Mouse (Mus musculus) T-helper 1 cell (primary cell): ENCODE data around the gene Nae1.
"Not testable (repeated sequence)": the region's sequence is repeated elsewhere in the genome, so short reads cannot be mapped to it uniquely, and the experiment has no call there.

Experiments used
- in situ Hi-C: fragments of 300-600 bp; cut with MboI, MseI; formaldehyde crosslinking; loops from one replicate; pipeline ENCODE4 v1.15.1; 2025; ENCODE audit warnings: high pct_unique_total_duplicates

Gene Nae1

DNA sequence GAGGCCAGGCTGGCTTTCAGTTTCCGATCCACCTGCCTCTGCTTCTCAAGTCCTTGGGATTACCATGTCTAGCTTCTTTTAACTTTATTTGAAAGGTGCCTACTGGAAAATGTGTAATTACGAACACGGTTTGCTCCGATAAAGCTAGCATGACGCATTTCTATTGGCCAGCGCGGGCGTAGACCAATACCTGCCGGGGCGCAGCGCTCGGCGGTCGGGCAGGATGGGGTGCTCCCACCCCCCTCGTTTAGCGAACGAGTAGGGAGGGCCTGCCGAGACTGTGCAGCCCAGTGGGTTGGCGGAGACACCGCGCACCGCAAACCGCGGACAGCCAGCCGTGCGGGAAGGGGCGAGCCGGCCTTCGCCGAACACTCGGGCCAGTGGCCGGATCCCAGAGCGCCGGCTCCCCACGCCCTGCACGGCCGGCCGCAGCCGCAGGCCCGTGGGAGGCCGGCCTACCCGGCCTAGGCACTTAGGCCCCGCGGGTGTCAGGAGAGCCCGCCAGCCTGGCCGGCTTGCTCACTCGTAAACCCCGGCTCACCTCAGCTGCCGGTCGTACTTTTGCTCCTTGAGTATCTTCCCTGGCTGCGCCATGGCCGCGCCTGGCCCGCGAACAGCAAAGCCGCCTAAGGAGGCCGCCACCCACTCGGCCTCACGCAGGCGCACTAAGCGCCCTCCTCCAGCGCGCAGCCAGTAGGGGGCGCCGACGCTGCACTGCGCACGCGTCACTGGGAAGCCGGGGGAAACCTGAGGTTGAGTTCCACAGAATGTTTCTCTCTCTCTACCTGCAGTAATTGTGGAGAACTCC is at the start of gene Nae1, which contains the start of gene Car7:
TSS of gene Nae1 (minus strand) at position 667 of the 808 bp plus-strand sequence.
TSS of gene Car7 (plus strand) at position 719 of the 808 bp plus-strand sequence.
- in situ Hi-C loops, result no loop called here

DNA sequence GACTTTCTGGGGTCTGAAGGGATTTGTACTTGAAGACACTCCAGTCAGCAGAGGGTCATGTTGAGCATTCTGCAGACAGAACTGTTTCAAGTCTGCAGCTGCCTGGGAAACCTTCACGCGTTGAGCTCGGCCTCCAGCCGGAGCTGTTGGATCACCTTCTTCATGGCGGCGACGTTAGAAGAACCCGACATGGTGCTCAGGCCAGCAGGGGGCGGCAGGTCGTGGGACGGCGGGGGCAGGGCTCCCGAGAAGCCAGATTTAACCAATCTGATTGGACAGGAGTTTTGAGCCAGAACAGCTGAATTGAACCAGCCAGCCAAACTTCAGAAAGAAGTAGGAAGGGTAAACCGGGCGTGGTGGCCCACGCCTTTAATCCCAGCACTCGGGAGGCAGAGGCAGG is 43.2 kb upstream of the Nae1 start:
- in situ Hi-C loops, result not testable (repeated sequence)

DNA sequence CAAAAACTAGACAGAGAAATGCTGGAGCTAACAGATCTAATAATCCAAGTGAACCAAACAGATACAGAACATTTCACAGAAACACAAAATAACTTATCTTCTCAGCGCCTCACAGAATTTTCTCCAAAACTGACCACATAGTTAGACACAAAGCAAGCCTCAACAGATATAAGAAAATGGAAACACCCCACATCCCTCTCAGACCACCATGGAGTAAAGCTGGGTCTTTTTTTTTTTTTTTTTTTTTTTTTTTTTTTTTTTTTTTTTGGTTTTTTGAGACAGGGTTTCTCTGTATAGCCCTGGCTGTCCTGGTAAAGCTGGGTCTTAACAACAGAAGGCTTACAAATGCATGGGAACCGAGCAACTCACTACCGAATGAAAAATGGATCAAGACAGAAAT is 42.4 kb upstream of the Nae1 start:
- in situ Hi-C loops, result no loop called here

DNA sequence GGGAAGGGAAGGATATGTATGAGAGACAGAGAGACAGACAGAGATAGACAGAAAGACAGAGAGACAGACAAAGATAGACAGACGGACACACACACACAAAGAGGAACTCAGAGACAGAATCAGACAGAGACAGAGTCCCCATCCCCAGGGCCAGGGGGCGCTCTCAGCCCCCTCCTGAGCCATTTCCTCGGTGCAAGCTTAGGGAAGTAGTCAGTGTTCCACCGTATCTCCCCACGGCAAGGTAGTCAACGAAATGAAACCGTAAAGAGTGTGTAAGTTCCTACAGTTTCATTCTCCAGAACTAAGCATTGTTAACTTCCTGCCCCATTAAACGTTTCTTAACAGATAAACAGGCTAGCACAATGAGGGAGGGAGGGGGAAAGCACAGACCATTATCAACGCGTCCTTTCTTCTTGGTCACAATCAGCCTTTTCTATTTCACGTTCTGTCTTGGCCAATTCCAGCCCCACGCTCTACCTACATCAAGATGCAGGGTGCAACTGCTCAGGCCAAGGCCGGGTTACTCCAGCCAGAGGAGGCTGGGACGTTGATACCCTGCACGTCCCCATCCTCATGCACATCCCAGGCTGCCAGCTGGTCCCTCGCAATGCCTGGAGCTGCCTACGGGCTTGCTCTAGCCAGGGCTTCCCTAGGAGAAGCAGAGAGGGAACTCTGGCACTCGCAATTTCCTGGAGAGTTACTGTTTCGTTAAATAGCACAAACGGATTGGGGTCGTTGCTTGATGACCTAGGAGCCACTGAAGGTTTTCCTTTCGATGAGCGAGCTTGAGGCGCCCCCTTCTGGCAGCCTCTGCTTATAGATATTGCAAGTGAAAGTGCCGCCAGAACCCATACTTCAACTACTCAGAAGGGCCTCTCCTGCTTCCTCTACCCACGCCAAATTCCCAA is 36.3 kb upstream of the Nae1 start:
- in situ Hi-C loops, result no loop called here

DNA sequence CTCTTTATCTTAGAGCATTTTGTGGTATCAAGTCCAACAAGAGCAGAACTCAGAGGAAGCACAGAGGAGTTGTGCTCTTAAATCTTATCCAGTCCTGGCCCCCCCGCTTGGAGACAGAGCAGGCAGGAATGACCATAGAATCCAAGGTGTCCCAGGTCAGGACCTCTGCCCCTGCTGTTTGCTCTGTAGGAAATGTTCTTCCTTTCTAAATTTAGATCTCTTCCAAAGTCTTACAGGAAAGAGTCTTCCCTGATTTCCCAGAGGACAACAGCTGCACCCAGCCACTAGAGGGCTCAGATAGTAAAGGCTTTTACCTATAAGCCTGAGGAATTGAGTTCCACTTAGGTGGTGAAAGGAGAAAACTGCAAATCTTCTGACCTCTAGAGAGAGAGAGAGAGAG is 35.1 kb upstream of the Nae1 start:
- in situ Hi-C loops, result no loop called here

DNA sequence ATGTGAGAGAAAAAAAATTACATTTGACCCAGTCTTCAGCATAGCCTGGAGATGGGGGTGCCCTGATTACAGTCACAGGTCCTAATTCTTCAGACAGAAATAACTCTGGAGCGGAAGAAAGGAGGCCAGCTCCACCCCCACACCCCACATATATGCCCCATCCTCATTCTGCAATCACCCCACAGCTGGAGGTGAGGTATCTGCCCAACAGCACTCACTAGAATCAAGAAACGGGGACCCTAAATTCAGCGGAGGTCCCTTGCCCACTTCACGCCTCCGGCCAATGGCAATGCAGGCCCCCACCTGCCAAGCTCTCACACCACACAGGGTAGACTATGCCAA is 31.0 kb upstream of the Nae1 start:
- in situ Hi-C loops, result no loop called here

DNA sequence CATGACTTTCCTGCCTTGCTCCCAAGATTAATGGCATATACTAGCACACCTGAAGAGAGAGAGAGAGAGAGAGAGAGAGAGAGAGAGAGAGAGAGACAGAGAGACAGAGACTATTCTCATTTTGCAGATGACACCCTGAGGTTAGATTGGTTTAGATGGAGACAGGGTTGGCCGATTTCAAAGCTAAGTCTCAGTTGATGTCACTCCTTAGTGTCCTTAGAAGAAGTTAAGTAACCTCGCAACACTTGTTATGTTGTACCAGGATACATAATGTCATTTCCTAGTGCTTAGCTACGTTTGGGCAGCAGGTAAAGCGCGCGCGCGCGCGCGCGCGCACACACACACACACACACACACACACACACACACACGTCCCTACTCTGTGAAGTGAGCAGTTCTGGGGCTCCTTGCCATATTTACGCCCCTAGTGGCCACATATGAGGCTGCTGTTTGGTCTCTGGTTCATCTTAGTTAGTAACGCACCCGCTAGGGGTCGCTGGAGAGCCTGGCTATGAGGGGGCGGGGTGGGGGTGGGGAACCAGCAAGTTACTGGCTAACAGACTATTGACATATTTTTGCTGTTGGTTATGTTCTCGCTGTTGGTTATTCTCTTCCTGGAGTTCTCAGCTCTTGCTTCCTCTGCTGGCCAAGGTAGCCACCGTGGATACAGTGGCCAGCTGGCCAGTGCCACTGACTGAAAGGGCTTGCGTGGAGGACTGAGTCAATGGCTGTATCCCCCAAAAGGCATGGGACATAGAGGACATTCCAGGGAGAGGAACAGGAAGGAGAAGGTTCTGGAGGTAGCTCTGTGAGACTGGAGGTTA is 30.4 kb upstream of the Nae1 start:
- in situ Hi-C loops, result no loop called here

DNA sequence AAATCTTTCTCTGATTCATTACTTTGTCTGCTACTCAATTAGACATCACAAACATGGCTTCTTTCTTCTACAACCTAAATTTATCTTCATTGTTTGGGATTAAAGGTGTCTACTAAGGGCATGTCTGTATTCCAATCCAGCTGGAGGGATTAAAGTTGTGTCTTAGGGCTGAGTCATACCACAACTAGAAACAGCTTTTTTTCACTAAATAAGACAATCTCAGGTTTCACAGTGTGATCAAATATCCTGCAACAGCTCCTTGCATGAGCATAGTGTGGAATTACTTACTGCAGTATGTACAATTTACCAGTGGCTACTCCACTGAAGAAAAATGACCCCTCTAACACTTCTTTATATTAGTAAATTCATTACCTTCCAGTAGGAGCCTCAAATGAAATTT is 26.3 kb upstream of the Nae1 start:
- in situ Hi-C loops, result no loop called here

DNA sequence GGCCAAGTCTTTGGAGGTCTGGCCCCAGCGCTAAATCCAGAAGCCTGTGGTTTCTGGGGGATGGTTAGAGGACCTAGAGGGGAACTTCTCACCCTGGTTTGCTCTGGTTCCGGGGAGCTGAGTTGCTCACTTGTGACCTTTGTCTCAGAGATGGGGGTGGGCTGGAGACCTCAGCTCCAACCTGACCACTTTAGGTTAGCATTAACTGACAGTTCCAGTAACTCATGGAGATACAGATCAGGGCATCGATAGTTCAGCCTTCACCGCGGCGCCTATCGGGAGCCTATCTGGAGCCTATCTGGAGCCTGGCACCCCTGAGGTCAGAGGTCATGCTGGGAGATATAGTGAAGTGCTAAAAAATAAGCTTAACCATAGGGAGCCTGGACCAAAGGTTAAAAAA is 22.8 kb upstream of the Nae1 start:
- in situ Hi-C loops, result loop anchor here (10.0 kb wide), 1 partner anchor 1978 kb away; no protein-coding TSS in a partner anchor

DNA sequence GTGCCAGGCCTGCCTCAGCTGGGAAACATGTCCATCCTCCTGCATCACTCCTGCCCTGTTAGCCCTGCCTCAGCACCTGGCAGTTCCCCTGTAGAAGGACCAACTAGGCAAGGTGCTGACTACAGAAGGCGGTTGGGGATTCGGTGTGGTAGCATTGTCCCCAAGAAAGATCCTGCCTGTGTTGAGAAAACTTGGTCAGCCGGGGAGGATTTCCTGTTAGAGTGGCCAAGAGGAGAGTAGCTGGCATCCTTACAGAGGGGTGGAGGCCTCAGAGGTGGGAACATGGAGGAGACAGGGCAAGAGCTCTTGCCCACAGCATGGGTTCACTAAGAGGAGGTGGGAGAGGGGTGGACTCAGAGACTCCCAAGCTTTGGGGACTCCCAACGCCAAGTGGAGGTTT is 20.8 kb upstream of the Nae1 start:
- in situ Hi-C loops, result loop anchor here (10.0 kb wide), 1 partner anchor 1980 kb away; no protein-coding TSS in a partner anchor

DNA sequence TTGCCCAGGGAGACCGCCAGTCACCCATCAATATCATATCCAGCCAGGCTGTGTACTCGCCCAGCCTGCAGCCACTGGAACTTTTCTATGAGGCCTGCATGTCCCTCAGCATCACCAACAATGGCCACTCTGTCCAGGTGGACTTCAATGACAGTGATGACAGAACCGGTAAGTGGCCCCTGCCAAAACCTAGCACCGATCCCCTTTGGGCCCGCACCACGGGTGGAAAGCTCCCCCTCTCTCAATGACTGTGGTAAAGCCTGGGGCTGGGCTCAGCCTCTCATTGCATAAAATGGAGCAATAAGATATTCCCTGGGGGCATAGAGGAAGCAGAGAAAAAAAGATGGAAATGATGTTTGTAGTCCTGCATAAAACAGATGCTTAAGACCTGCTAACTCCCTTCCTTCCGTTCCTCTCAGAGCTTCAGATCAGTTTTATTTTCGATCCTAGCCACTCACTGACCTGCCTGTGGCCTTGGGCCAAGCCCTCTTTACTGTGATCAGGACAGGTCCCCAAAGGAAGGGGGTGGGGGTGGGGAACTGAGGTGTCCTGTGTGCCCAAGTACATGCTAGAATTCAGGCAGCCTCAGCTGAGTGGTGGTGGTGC is 9.1 kb upstream of the Nae1 start:
- in situ Hi-C loops, result no loop called here

DNA sequence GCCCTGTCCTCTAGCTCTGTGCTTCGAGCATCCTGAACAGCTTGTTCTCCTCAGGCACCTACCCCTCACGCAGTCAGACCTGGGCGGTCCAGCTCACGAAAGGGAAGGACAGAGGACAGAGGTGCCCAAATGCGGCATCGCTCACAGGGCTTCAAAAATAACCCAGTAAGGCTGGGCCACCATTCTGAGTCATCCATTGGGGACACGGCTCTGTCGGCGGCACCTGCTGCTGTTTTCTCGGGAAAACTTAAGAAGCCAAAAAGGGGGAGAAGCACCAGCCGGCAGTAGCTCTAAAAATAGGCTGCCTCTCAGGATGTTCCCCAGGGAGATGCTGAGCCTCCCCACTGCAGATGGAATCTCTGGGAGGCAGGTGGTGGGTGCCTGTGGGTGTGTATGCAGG is 7.7 kb upstream of the Nae1 start:
- in situ Hi-C loops, result no loop called here

DNA sequence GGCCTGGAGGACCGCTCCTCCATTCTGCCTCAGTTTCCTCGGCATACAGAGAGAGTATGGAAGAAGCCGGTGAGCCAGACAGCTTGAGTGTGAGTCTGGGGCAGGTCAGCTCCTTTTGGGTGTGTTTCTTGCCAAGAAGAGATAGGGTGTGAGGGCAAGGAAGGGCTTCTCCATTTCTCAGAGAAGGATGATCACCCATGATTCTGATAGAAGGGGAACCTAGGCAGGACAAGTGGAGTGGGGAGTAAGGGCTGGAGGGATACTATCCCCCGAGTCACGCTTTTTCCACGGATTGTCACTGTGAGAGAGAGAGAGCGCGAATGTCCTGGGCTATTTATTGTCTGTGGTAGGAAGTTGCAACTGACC is 7.1 kb upstream of the Nae1 start:
- in situ Hi-C loops, result no loop called here

DNA sequence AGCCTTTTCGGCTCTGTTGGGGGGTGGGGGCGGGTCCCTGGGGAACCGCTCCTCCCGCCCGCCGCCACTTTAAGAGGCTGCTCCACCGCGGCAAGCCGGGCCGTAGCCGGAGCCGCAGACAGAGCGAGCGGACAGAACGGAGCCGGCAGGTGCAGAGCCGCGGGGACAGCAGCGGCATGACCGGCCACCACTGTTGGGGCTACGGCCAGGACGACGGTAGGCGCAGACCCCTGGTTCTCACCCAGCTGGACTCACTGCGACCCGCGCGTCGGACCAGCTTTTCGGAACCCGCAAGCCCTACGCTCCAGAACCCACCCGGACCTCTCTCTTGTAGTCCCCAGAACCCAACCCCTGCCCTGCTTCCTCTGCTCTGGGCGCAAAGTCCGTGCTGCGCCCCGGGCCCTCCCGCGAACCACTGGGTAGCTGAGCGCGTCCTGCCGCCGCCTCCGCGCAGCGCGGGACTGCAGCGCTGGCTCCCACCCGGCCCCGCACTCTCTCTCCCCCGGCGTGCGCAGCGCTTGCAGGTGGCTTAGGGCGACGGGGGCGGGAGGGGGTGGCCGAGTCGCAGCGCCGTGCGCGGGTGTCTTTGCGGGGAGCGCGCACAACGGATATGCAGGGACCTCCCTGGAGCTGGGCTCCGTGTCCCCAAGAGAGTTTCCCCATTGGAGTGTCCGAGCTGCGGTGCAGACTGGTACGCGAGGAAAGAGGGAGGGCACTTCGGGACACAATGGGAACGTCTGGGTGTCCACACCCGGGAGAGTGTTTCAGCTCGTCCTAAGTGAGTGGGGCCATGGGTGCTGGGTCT is 6.5 kb upstream of the Nae1 start:
- in situ Hi-C loops, result no loop called here

DNA sequence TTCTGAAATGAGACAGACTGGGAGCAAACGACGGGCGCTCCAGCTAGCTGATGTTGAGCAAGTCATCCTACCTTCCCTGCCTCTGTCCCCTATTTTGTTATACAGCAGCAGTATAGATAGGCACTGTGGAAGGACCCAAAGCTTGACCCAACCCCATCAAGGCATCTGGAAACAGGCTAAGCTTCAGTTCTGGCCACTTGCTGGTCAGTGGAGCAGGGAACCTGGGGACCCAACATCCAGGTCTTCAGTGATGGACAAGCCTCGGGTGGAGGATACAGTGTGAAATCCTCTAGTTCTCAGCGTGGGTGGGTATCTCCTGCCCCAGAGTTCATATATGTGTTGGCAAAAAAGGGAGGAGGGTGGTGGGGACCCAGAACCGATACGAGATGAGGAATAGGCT is 5.8 kb upstream of the Nae1 start:
- in situ Hi-C loops, result no loop called here

DNA sequence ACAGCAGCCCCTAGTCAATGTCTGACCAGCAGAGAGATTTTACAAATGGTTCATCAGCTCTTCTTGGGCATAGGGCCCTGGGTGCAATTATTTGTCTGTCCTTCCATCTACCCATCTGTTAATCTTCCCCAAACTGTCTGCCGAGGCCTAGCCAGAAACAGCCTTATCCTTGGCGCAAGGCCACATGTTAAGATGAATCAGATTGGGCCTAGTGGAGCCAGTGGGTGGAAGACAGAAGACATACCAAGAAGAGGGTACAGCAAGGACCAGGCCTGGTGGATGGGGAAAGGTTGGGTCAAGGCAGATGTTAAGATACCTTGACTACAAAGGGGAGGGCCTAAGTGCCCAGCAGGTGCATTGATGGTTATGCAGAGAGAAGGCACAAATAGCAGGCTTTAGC is 5.1 kb upstream of the Nae1 start:
- in situ Hi-C loops, result no loop called here

DNA sequence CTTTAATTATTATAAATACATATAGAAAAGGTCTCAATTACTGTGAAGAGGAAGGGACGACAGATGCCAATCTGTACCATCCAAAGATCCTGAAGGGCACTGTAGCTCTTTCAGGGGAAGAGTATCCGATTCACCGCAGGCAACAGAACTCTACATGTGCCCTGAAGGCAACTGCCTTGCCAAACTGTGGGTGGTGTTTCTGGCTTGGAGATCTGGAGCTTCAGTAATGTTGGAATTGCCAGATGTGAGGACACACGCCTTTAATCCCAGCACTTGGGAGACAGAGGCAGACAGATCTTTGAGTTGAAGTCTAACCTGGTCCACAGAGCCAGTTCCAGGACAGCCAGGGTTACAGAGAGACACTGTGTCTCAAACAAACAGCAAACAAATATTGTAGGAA is 4.5 kb upstream of the Nae1 start:
- in situ Hi-C loops, result no loop called here

DNA sequence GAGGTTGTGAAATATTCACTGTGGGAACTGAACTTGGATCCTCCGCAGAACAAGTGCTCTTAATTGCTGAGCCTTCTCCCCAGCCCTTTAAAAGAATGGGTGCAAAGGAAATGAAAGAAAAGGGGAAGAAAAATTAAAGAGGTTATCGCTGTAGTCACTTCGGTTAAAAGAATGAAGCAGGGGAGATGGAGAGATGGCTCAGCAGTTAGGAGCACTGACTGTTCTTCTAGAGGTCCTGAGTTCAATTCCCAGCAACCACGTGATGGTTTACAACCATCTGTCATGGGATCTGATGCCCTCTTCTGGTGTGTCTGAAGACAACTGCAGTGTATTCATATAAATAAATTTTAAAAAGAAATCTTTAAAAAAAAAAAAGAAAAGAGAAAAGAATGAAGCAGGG is 1.6 kb upstream of the Nae1 start:
- in situ Hi-C loops, result no loop called here

DNA sequence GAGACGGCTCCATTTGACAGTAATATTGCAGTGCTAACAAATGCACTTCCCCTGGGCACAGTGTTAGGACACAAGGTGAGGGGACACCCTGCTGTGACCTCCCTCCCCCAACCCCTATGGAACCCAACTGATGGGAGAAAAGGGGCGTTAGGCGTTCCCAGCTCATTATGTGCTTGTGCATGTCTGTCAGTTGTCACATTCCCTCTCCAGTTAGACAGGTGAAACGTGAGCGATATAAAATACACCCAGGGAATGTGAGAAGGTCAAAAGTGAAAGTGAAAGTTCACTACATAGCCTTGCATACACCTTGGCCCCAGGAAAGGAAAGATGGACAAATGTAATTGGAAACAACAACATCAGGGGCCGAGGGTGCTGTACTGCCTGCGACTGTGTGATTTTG is 941 bp upstream of the Nae1 start:
- in situ Hi-C loops, result no loop called here

DNA sequence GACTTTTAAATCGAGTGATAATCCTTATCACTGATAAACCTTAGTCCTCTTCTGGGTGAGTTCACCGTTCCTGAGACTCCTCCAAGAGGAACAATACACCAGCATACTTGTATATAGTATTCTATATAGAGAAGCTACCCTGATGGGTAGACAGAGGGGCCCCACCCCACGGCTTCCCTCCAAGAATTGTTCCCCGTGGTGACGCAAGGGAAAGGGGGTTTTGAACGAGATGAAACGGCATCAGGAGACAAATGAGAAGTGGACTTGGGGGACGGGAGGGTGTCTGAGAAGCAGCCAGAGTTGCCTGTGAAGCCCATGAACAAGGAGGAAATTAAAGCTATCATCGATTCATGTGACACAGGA is 323 bp upstream of the Nae1 start:
- in situ Hi-C loops, result no loop called here

DNA sequence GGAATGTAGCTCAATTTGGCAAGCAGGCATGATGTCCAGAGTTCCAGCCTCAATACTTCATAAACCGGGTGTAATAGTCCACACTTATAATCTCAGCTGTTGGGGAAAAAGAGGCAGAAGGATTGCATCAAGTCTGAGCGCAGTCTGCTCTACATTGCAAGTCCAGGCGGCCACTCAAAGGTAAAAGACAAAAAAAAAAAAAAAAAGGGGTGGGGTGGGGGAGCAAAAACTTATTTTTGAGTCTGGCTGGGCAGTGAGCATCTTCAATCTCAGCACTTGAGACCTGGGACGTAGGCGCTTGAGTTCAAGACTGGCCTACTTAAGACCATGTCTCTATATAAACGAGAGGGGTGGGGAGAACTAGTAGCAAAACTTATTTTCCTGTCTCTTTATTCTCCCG is 886 bp downstream of the Nae1 start:
- in situ Hi-C loops, result no loop called here
